Mouse (Mus musculus) lung, postnatal 0 days (tissue): ENCODE results near the gene Zfp961.
"Not testable (repeated sequence)": the region's sequence is repeated elsewhere in the genome, so short reads cannot be mapped to it uniquely, and the experiment has no call there.

Experiments
- CTCF ChIP-seq: IDR thresholded peaks from 2 replicates; pipeline ENCODE4 v1.5.1; 2016; ENCODE audit warnings: antibody characterized with exemption, mild to moderate bottlenecking
- EP300 ChIP-seq: IDR thresholded peaks from 2 replicates; pipeline ENCODE4 v1.6.1; 2016; ENCODE audit warnings: antibody characterized with exemption, mild to moderate bottlenecking, control low read depth

DNA sequence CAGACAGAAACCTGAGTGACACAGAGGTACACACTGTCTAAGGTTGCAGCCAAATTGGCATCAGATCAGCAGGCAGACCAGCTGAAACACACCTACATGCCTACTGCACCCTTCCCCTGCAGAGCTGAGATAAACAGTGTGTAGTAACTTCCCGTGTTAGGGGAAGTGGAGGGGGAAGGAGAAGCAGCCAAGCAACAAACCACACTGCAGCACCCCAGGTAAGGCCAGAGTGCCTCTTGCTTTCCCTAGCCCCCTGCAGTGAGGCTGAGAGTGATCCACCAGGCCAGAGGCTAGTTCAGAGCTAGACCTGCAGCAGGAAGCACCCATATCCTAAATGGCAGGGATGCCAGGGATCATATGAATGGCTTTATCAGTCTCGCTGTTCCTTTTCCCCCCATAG is 66.5 kb downstream of the Zfp961 start:
- not testable (repeated sequence) for TF ChIP-seq CTCF, EP300
